Mouse (Mus musculus) stomach, embryonic 16.5 days (tissue): ENCODE results near the gene Gm13102. TPM values are rescaled to one million over a fixed set of nuclear protein-coding genes. Genes with fewer than 3 reads are reported as not detected.
"Not testable (repeated sequence)": the region's sequence is repeated elsewhere in the genome, so short reads cannot be mapped to it uniquely, and the experiment has no call there.

ENCODE experiments used
- ATAC-seq: fragments of 200-750 bp; cut with Nextera tagmentation; 2 replicates; pipeline ENCODE4 v1.8.0; 2017; ENCODE audit warnings: moderate number of reproducible peaks, moderate TSS enrichment; ENCODE audit not compliant: insufficient read depth, low FRiP score
- H3K27ac ChIP-seq: fragments of 300-500 bp; sonication (generic); 2 replicates; pipeline ENCODE4 v1.5.1; 2014; ENCODE audit warnings: low read length
- H3K27me3 ChIP-seq: fragments of 300-500 bp; sonication (generic); 2 replicates; pipeline ENCODE4 v1.6.1; 2014; ENCODE audit warnings: low read length, control low read depth, mixed read lengths; ENCODE audit not compliant: control insufficient read depth, insufficient read depth
- H3K36me3 ChIP-seq: fragments of 300-500 bp; sonication (generic); 2 replicates; pipeline ENCODE4 v1.6.1; 2014; ENCODE audit warnings: low read length; ENCODE audit not compliant: control insufficient read depth, insufficient read depth
- H3K4me1 ChIP-seq: fragments of 300-500 bp; sonication (generic); 2 replicates; pipeline ENCODE4 v1.6.1; 2014; ENCODE audit warnings: low read length, control low read depth, mixed read lengths; ENCODE audit not compliant: control insufficient read depth, insufficient read depth
- H3K4me2 ChIP-seq: fragments of 300-500 bp; sonication (generic); 2 replicates; pipeline ENCODE4 v1.6.1; 2014; ENCODE audit warnings: low read depth, low read length, mixed read lengths
- H3K4me3 ChIP-seq: fragments of 300-500 bp; sonication (generic); replicated peaks from 2 replicates; pipeline ENCODE4 v1.5.1; 2014; ENCODE audit warnings: mild to moderate bottlenecking, low read length
- H3K9ac ChIP-seq: fragments of 300-500 bp; sonication (generic); 2 replicates; pipeline ENCODE4 v1.6.1; 2014; ENCODE audit warnings: low read length
- H3K9me3 ChIP-seq: fragments of 300-500 bp; sonication (generic); replicated peaks from 2 replicates; pipeline ENCODE4 v1.6.1; 2016; ENCODE audit warnings: low read length, control low read depth; ENCODE audit not compliant: control insufficient read depth
- WGBS: fragments of 180-500 bp; shearing (Covaris S2); extraction: QIAGEN DNeasy Blood & Tissue Kit; methylation state at CpG from one replicate; pipeline ENCODE4 v1.1.7; 2014; 5-methylcytosine and 5-hydroxymethylcytosine counted together
- polyA plus RNA-seq: library from polyadenylated mRNA; unstranded; fragments of >200 nt; fragmentation: Nextera tagmentation; extraction: Ambion mirVana; gene quantifications from 2 replicates; pipeline ENCODE4 v1.2.1, GENCODE M21; 2015

Gene Gm13102
- polyA plus RNA-seq = not detected in 2 replicates

DNA sequence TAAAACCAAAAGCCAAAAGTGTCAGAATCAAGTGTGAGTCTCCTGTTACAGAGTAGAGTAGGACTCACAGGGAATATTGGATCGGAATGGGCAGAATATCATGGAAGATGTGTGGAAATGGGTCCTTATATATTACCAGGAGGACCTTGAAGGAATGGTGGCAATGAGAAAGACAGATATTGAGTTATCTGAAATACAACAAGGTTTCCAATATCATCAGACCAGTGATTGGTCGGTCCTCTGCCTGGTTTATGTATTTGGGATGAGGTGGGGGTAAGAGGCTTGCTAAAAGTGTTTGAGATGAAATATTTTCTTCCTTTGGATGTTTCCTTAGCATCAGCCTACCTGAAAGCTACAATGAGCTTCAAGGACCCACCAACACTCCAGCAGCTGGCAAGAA is at the start of gene Gm13102:
Gene Gm13102, plus strand, starts transcription at position 301 of the 400 bp plus-strand sequence.
- H3K36me3 ChIP-seq, H3K4me1 ChIP-seq, H3K9me3 ChIP-seq, H3K27ac ChIP-seq, H3K27me3 ChIP-seq, H3K9ac ChIP-seq, H3K4me2 ChIP-seq, ATAC-seq, H3K4me3 ChIP-seq: not testable (repeated sequence)
- no CpG with 5 or more reads among the region's 2 CpGs for WGBS

- not testable (repeated sequence) for H3K27ac ChIP-seq, H3K4me2 ChIP-seq, ATAC-seq, H3K9ac ChIP-seq, H3K4me1 ChIP-seq, H3K27me3 ChIP-seq, H3K36me3 ChIP-seq, H3K4me3 ChIP-seq, H3K9me3 ChIP-seq
- 87% methylated on average over 3 of the region's 3 CpGs for WGBS
Observed at GRCm38 (mm10) chr4:144058826-144059225, 47.4 kb upstream of the Gm13102 start, which contains the start of gene Pramel4. TSS of gene Pramel4 (plus strand) at chr4:144059126.

Other genes with a start within 250 kb of the Gm13102 start
- not detected in 2 replicates for gene Pramef6, start 206.1 kb upstream of the Gm13102 start, polyA plus RNA-seq
- gene Pramef25, start 155.5 kb upstream of the Gm13102 start, polyA plus RNA-seq = not detected in 2 replicates
- gene Gm13101, start 139.5 kb upstream of the Gm13102 start, polyA plus RNA-seq = not detected in 2 replicates
- not detected in 2 replicates for gene Pramef17, start 112.1 kb upstream of the Gm13102 start, polyA plus RNA-seq
- gene Pramel4, start 47.3 kb upstream of the Gm13102 start, polyA plus RNA-seq = not detected in 2 replicates
- not detected in 2 replicates for gene Oog3, start 56.2 kb downstream of the Gm13102 start, polyA plus RNA-seq
- gene Oog2, start 84.2 kb downstream of the Gm13102 start, polyA plus RNA-seq = not detected in 2 replicates
- gene C87977, start 106.8 kb downstream of the Gm13102 start, polyA plus RNA-seq = not detected in 2 replicates
- not detected in 2 replicates for gene Pramel5, start 174.0 kb downstream of the Gm13102 start, polyA plus RNA-seq
- gene Gm13128, start 223.8 kb downstream of the Gm13102 start, polyA plus RNA-seq = not detected in 2 replicates